Mouse (Mus musculus): ENCODE data around the gene Map2k4.
A peak's percentile ranks its signal among the peaks of the same experiment; 100 is the strongest.

The Map2k4 gene

GRCm38 (mm10) chr11:65788154-65788553, at the start of gene Map2k4:
Gene Map2k4, minus strand, starts transcription at chr11:65788297.
- TF ChIP-seq GATA4 (IDR thresholded peaks at IDR 0.05; ENCODE audit: insufficient replicate concordance, low read length) = peak; percentile 16; the same call in 1 of the 2 replicates

- no peak for TF ChIP-seq GATA4 (IDR thresholded peaks at IDR 0.05; ENCODE audit: insufficient replicate concordance, low read length)
These were observed 36.5 kb upstream of the Map2k4 start for GRCm38 (mm10) chr11:65824556-65824955.

- TF ChIP-seq GATA4 (IDR thresholded peaks at IDR 0.05; ENCODE audit: insufficient replicate concordance, low read length) = no peak
These were observed 32.8 kb upstream of the Map2k4 start for GRCm38 (mm10) chr11:65820877-65821276.

GRCm38 (mm10) chr11:65820280-65820679, 32.2 kb upstream of the Map2k4 start:
- no peak for TF ChIP-seq GATA4 (IDR thresholded peaks at IDR 0.05; ENCODE audit: insufficient replicate concordance, low read length)

GRCm38 (mm10) chr11:65818193-65818592, 30.1 kb upstream of the Map2k4 start:
- TF ChIP-seq GATA4 (IDR thresholded peaks at IDR 0.05; ENCODE audit: insufficient replicate concordance, low read length) = no peak

DNA sequence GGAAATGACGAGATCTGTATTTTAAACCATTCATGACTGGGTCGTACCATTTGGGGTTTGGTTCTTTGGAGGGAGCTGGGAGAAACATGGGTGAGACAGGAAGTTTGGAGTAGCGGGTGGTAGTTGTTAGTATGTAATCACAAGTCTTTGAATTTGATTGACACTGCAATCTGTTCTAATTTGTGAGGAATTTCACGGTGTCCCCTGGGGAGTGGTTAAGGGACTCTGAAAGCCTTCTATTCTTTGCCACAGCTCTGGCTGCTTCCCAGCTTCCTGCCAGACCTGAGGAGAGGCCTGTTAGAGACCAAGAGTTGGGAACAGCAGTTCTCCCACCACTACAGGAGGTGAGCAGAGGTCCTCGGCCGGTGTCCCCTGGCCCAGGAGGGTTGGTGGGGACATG, 28.1 kb upstream of the Map2k4 start:
- no peak for TF ChIP-seq GATA4 (IDR thresholded peaks at IDR 0.05; ENCODE audit: insufficient replicate concordance, low read length)

DNA sequence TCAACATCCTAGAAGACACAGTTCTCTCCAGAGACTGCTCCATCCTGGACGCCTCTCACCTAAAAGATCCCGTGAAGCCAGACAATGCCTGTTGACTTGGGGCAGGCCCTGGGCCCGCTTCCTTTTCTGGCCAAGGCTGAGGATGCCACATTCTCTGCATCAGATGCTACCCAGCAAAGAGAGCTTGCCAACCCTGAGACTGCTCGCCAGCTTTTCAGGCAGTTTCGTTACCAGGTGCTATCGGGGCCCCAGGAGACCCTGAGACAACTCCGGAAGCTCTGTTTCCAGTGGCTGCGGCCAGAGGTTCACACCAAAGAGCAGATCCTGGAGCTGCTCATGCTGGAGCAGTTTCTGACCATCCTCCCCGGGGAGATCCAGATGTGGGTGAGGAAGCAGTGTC, 26.3 kb upstream of the Map2k4 start:
- no peak for TF ChIP-seq GATA4 (IDR thresholded peaks at IDR 0.05; ENCODE audit: insufficient replicate concordance, low read length)

- TF ChIP-seq GATA4 (IDR thresholded peaks at IDR 0.05; ENCODE audit: insufficient replicate concordance, low read length) = no peak
These were observed 24.0 kb upstream of the Map2k4 start for GRCm38 (mm10) chr11:65812088-65812487.

GRCm38 (mm10) chr11:65807601-65808000, 19.5 kb upstream of the Map2k4 start:
- TF ChIP-seq GATA4 (IDR thresholded peaks at IDR 0.05; ENCODE audit: insufficient replicate concordance, low read length) = no peak

GRCm38 (mm10) chr11:65806909-65807504, 18.9 kb upstream of the Map2k4 start, which contains the start of gene Zkscan6:
Gene Zkscan6, plus strand, starts transcription at chr11:65807175.
- peak; percentile 10; the same call in 1 of the 2 replicates for TF ChIP-seq GATA4 (IDR thresholded peaks at IDR 0.05; ENCODE audit: insufficient replicate concordance, low read length)

DNA sequence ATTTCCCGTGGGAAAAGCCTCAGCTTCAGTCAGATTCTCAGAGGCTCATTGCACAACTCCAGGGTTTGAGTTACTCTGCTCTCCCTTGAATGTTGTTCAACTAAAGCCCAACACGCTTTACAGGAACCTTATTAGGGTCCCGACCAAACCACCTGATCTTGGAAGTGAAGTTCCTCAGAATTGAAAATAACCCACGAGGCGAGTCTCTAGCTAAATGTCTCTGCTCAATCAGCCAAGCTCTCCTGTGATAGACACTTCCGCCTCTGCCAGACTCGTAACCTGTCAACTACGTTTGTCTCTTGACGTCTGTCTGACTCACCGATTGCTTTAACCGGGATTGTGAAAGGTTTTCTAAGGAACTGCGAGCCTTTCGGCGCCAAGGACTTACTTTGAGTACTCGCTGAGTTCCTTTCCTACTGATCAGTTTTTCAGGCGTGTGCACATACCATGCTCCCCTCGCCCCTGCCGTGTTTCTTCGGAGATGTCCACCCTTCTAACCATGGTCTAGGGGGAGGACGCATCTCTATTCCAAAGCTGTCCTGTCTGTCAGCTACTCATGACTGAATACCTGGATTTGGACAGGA, 18.3 kb upstream of the Map2k4 start:
- no peak for TF ChIP-seq GATA4 (IDR thresholded peaks at IDR 0.05; ENCODE audit: insufficient replicate concordance, low read length)

GRCm38 (mm10) chr11:65801899-65802298, 13.8 kb upstream of the Map2k4 start:
- TF ChIP-seq GATA4 (IDR thresholded peaks at IDR 0.05; ENCODE audit: insufficient replicate concordance, low read length) = no peak

DNA sequence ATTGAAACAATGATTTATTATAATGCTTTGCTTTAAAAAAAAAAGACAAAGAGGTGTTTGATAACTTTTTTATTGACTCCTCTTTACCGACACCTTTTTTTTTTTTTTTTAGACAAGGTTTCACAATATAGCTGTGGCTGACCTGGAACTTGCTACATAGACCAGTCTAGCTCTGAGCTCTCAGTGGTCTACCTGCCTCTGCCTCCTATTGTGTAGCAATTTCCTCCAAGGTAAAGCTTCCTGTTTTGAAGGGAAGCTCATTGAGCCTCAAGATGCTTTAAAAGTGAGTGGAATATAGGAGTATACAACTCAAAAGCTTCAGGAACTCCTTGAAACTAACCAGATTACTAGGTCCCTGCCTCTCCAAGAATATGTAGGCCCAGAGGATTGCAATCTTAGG, 7.8 kb upstream of the Map2k4 start:
- no peak for TF ChIP-seq GATA4 (IDR thresholded peaks at IDR 0.05; ENCODE audit: insufficient replicate concordance, low read length)

GRCm38 (mm10) chr11:65794428-65795219, 6.5 kb upstream of the Map2k4 start:
- TF ChIP-seq GATA4 (IDR thresholded peaks at IDR 0.05; ENCODE audit: insufficient replicate concordance, low read length) = no peak

DNA sequence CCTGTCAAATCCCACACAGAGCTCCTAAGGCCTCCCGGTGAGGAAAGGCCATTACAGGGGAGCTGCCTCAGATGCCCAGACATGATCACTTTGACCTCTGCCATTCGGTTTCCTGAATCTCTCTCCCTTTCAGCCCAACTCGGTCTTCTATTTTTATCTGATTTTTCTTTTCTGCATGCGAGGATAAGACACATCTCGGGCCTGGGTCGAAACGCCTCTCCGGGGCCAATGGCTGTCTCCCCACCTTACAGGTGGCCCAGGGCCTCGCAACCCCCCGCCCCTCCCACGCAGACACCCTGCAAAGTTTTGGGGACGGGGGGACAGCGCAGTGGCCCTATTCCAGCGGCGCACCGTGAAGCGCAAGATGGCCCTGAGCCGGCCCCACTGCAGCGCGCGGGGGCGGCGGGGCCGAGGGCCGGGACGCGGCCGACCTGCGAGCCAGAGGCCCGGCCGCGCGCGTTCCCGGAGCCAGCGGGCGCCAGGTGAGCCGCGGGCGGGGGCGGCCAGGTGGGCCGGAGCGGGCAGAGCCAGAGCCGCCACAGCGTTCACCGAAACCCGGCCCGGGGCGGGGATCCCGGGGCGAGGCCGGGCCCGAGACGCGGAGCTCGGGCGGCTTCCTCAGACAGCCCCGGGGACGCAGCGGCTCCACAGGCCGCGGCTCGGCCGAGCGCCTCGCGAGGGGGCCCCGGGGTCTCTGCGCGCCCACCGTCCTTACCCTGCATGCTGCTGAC, 511 bp downstream of the Map2k4 start:
- no peak for TF ChIP-seq GATA4 (IDR thresholded peaks at IDR 0.05; ENCODE audit: insufficient replicate concordance, low read length)
